Mouse (Mus musculus): Measurements from ENCODE around the gene Map1b.

Gene Map1b

GRCm38 (mm10) chr13:99516448-99516881 lies at the start of gene Map1b:
Gene Map1b, minus strand, starts transcription at chr13:99516540.
- no peak for DNase-seq (ENCODE audit: low spot score)

- DNase-seq (ENCODE audit: low spot score): no peak
Measured at GRCm38 (mm10) chr13:99564346-99564745, 48.0 kb upstream of the Map1b start.

GRCm38 (mm10) chr13:99563021-99563420 lies 46.7 kb upstream of the Map1b start:
- DNase-seq (ENCODE audit: low spot score): no peak

- no peak for DNase-seq (ENCODE audit: low spot score)
Measured at GRCm38 (mm10) chr13:99561843-99562550, 45.7 kb upstream of the Map1b start.

GRCm38 (mm10) chr13:99560674-99561639 lies 44.6 kb upstream of the Map1b start:
- no peak for DNase-seq (ENCODE audit: low spot score)

- no peak for DNase-seq (ENCODE audit: low spot score)
Measured at GRCm38 (mm10) chr13:99558216-99558906, 42.0 kb upstream of the Map1b start.

GRCm38 (mm10) chr13:99557813-99558212 lies 41.5 kb upstream of the Map1b start:
- DNase-seq (ENCODE audit: low spot score): no peak

- no peak for DNase-seq (ENCODE audit: low spot score)
Measured at GRCm38 (mm10) chr13:99557331-99557730, 41.0 kb upstream of the Map1b start.

GRCm38 (mm10) chr13:99554960-99555359 lies 38.6 kb upstream of the Map1b start:
- no peak for DNase-seq (ENCODE audit: low spot score)

- no peak for DNase-seq (ENCODE audit: low spot score)
Measured at GRCm38 (mm10) chr13:99554466-99554865, 38.1 kb upstream of the Map1b start.

- no peak for DNase-seq (ENCODE audit: low spot score)
Measured at GRCm38 (mm10) chr13:99552381-99552780, 36.0 kb upstream of the Map1b start.

GRCm38 (mm10) chr13:99550679-99551369 lies 34.5 kb upstream of the Map1b start:
- DNase-seq (ENCODE audit: low spot score): no peak

GRCm38 (mm10) chr13:99550060-99550459 lies 33.7 kb upstream of the Map1b start:
- DNase-seq (ENCODE audit: low spot score): no peak

GRCm38 (mm10) chr13:99549584-99549983 lies 33.2 kb upstream of the Map1b start:
- DNase-seq (ENCODE audit: low spot score): no peak

- no peak for DNase-seq (ENCODE audit: low spot score)
Measured at GRCm38 (mm10) chr13:99546832-99547231, 30.5 kb upstream of the Map1b start.

GRCm38 (mm10) chr13:99545201-99545600 lies 28.9 kb upstream of the Map1b start:
- DNase-seq (ENCODE audit: low spot score): no peak

GRCm38 (mm10) chr13:99541429-99542267 lies 25.3 kb upstream of the Map1b start:
- no peak for DNase-seq (ENCODE audit: low spot score)

GRCm38 (mm10) chr13:99539288-99539687 lies 22.9 kb upstream of the Map1b start:
- DNase-seq (ENCODE audit: low spot score): no peak

- no peak for DNase-seq (ENCODE audit: low spot score)
Measured at GRCm38 (mm10) chr13:99538851-99539250, 22.5 kb upstream of the Map1b start.

- DNase-seq (ENCODE audit: low spot score): no peak
Measured at GRCm38 (mm10) chr13:99537908-99538513, 21.7 kb upstream of the Map1b start.
